Mouse (Mus musculus) liver, embryonic 16.5 days (tissue): Measurements from ENCODE around the gene Tmcc2. TPM values are rescaled to one million over a fixed set of nuclear protein-coding genes. Genes with fewer than 3 reads are reported as not detected.

ENCODE experiments used
- ATAC-seq: fragments of 200-750 bp; cut with Nextera tagmentation; 2 replicates; pipeline ENCODE4 v1.8.0; 2017; ENCODE audit warnings: low read depth, mild to moderate bottlenecking, moderate number of reproducible peaks, moderate library complexity
- H3K27ac ChIP-seq: fragments of 300-500 bp; sonication (generic); 2 replicates; pipeline ENCODE4 v1.5.1; 2014; ENCODE audit warnings: mild to moderate bottlenecking, low read length
- H3K27me3 ChIP-seq: fragments of 300-500 bp; sonication (generic); 2 replicates; pipeline ENCODE4 v1.6.1; 2014; ENCODE audit warnings: low read depth, low read length, mixed read lengths; ENCODE audit not compliant: control insufficient read depth, insufficient read depth
- H3K36me3 ChIP-seq: fragments of 300-500 bp; sonication (generic); 2 replicates; pipeline ENCODE4 v1.6.1; 2014; ENCODE audit warnings: mild to moderate bottlenecking; ENCODE audit not compliant: control insufficient read depth, insufficient read depth
- H3K4me1 ChIP-seq: fragments of 300-500 bp; sonication (generic); 2 replicates; pipeline ENCODE4 v1.6.1; 2014; ENCODE audit warnings: low read depth, low read length, mixed read lengths; ENCODE audit not compliant: control insufficient read depth
- H3K4me2 ChIP-seq: fragments of 300-500 bp; sonication (generic); 2 replicates; pipeline ENCODE4 v1.6.1; 2014; ENCODE audit warnings: low read depth, low read length, mixed read lengths
- H3K4me3 ChIP-seq: fragments of 300-500 bp; sonication (generic); 2 replicates; pipeline ENCODE4 v1.5.1; 2014; ENCODE audit warnings: low read depth, mild to moderate bottlenecking, low read length
- H3K9ac ChIP-seq: fragments of 300-500 bp; sonication (generic); 2 replicates; pipeline ENCODE4 v1.6.1; 2014; ENCODE audit warnings: low read depth, low read length
- H3K9me3 ChIP-seq: fragments of 300-500 bp; sonication (generic); replicated peaks from 2 replicates; pipeline ENCODE4 v1.6.1; 2016; ENCODE audit warnings: low read length; ENCODE audit not compliant: control insufficient read depth
- WGBS: fragments of 180-500 bp; shearing (Covaris S2); extraction: QIAGEN DNeasy Blood & Tissue Kit; methylation state at CpG from one replicate; pipeline ENCODE4 v1.1.7; 2014; ENCODE audit not compliant: insufficient replicate concordance; 5-methylcytosine and 5-hydroxymethylcytosine counted together
- polyA plus RNA-seq: library from polyadenylated mRNA; unstranded; fragments of >200 nt; fragmentation: Nextera tagmentation; extraction: Ambion mirVana; gene quantifications from 2 replicates; pipeline ENCODE4 v1.2.1, GENCODE M21; 2015

The Tmcc2 gene
- polyA plus RNA-seq, 1 experiment from 2014 or later, result 674 TPM

- Histone ChIP-seq H3K4me1 (no peaks in the 10 kb centered on the region; the same call in 1 of the 2 replicates), H3K36me3 (peaks cover 4% of the 10 kb centered on the region; the same call in 1 of the 2 replicates), H3K27me3 (no peaks in the 10 kb centered on the region), H3K27ac (no peak overlapping the region), H3K4me2 (no peak overlapping the region), H3K9ac (no peak overlapping the region), H3K9me3 (no peaks in the 10 kb centered on the region), H3K4me3 (no peak overlapping the region)
- ATAC-seq, result no peak
Observed at GRCm38 (mm10) chr1:132425600-132425999, 34.5 kb upstream of the Tmcc2 start.

GRCm38 (mm10) chr1:132422912-132423696, 32.0 kb upstream of the Tmcc2 start:
- Histone ChIP-seq H3K9ac (no peak overlapping the region), H3K4me3 (no peak overlapping the region), H3K27me3 (no peaks in the 10 kb centered on the region), H3K9me3 (no peaks in the 10 kb centered on the region), H3K4me1 (peaks cover 16% of the 10 kb centered on the region), H3K36me3 (peaks cover 4% of the 10 kb centered on the region; the same call in 1 of the 2 replicates), H3K4me2 (no peak overlapping the region), H3K27ac (no peak overlapping the region)
- ATAC-seq, result no peak
- 78% methylated on average over 5 of the region's 5 CpGs for WGBS

GRCm38 (mm10) chr1:132420662-132421061, 29.6 kb upstream of the Tmcc2 start:
- no peaks in the 10 kb centered on the region for H3K27me3 ChIP-seq
- no peak overlapping the region for H3K4me3 ChIP-seq
- no peak for ATAC-seq
- peaks cover 4% of the 10 kb centered on the region; the same call in 1 of the 2 replicates for H3K36me3 ChIP-seq
- H3K4me1 ChIP-seq, result peaks cover 25% of the 10 kb centered on the region
- no peak overlapping the region for H3K9ac ChIP-seq
- H3K4me2 ChIP-seq, result no peak overlapping the region
- WGBS, result 60% methylated on average over 7 of the region's 7 CpGs
- no peak overlapping the region for H3K27ac ChIP-seq
- H3K9me3 ChIP-seq, result no peaks in the 10 kb centered on the region

- no peak for ATAC-seq
- Histone ChIP-seq H3K4me1 (peaks cover 25% of the 10 kb centered on the region), H3K9ac (no peak overlapping the region)
Observed at GRCm38 (mm10) chr1:132420206-132420605, 29.1 kb upstream of the Tmcc2 start.

GRCm38 (mm10) chr1:132417319-132418251, 26.5 kb upstream of the Tmcc2 start, which contains the start of gene Dstyk:
Gene Dstyk (plus strand): TSS chr1:132417555.
- Histone ChIP-seq H3K4me1 (peaks cover 25% of the 10 kb centered on the region), H3K4me3 (peak within 1 kb of the TSS; percentile 88), H3K27me3 (no peaks in the 10 kb centered on the region), H3K4me2 (peak within 1 kb of the TSS; percentile 80), H3K9me3 (no peaks in the 10 kb centered on the region), H3K9ac (peak within 1 kb of the TSS; percentile 95), H3K36me3 (no peaks in the 10 kb centered on the region), H3K27ac (peak within 1 kb of the TSS; percentile 95)
- ATAC-seq, result peak; percentile 96
- WGBS, result 2% methylated on average over 84 of the region's 85 CpGs

More at GRCm38 (mm10) chr1:132420206-132420605, 29.1 kb upstream of the Tmcc2 start:
- Histone ChIP-seq H3K9me3 (no peaks in the 10 kb centered on the region), H3K27me3 (no peaks in the 10 kb centered on the region), H3K4me3 (no peak overlapping the region), H3K27ac (no peak overlapping the region), H3K4me2 (no peak overlapping the region), H3K36me3 (peaks cover 4% of the 10 kb centered on the region; the same call in 1 of the 2 replicates)
- WGBS, result 56% methylated on average over 2 of the region's 2 CpGs

GRCm38 (mm10) chr1:132416943-132417290, 25.8 kb upstream of the Tmcc2 start:
- Histone ChIP-seq H3K9me3 (no peaks in the 10 kb centered on the region), H3K4me3 (peak overlapping the region; percentile 88), H3K36me3 (no peaks in the 10 kb centered on the region), H3K27me3 (no peaks in the 10 kb centered on the region), H3K4me1 (peaks cover 25% of the 10 kb centered on the region), H3K9ac (peak overlapping the region; percentile 95), H3K4me2 (peak overlapping the region; percentile 80), H3K27ac (peak overlapping the region; percentile 95)
- ATAC-seq, result no peak
- 4% methylated on average over 6 of the region's 6 CpGs for WGBS

- Histone ChIP-seq H3K9me3 (no peaks in the 10 kb centered on the region), H3K9ac (peak overlapping the region; percentile 95)
- ATAC-seq, result no peak
Observed at GRCm38 (mm10) chr1:132416244-132416942, 25.3 kb upstream of the Tmcc2 start.

GRCm38 (mm10) chr1:132410657-132411056, 19.6 kb upstream of the Tmcc2 start:
- WGBS, result 46% methylated on average over 3 of the region's 3 CpGs
- Histone ChIP-seq H3K4me2 (no peak overlapping the region), H3K27ac (no peak overlapping the region), H3K9ac (no peak overlapping the region), H3K27me3 (no peaks in the 10 kb centered on the region), H3K4me1 (peaks cover 5% of the 10 kb centered on the region), H3K36me3 (no peaks in the 10 kb centered on the region), H3K4me3 (no peak overlapping the region), H3K9me3 (no peaks in the 10 kb centered on the region)
- peak; percentile 73 for ATAC-seq

More at GRCm38 (mm10) chr1:132416244-132416942, 25.3 kb upstream of the Tmcc2 start:
- WGBS, result 32% methylated on average over 8 of the region's 8 CpGs
- Histone ChIP-seq H3K4me1 (peaks cover 25% of the 10 kb centered on the region), H3K27ac (peak overlapping the region; percentile 95), H3K27me3 (no peaks in the 10 kb centered on the region), H3K4me3 (peak overlapping the region; percentile 88), H3K4me2 (peak overlapping the region; percentile 80), H3K36me3 (no peaks in the 10 kb centered on the region)
